Mouse (Mus musculus): ENCODE measurements around the gene Tead1.

DNA sequence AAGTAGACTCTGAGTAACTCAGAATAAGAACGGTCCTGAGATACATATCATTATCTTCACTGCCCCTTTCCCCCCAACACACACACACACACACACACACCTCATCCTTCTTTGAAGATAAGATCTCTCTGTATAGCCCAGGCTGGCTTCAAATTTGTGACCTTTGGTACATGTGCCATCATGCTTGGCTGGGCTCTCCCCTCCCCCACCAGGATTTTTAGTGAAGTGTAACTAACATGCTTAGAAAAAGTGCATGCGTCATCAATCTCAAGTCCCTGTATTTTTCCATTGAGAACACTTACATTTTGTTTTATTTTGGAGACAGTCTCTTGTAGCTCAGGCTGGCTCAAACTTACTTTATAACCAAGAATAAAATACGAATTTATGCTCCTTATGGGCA, 68.1 kb downstream of the Tead1 start:
- TF ChIP-seq CTCF (IDR thresholded peaks at IDR 0.05; ENCODE audit: low read depth, low read length) (no peak), EP300 (IDR thresholded peaks at IDR 0.05; ENCODE audit: insufficient read depth, low read depth, low read length) (no peak)
